Mouse (Mus musculus) cortical plate, adult 2 months (tissue): ENCODE results near the gene Nop10.
A peak's percentile ranks its signal among the peaks of the same experiment; 100 is the strongest.

Experiments
- CTCF ChIP-seq: fragments of 200-500 bp; IDR thresholded peaks from 2 replicates; pipeline ENCODE4 v1.5.1; 2011; ENCODE audit warnings: mild to moderate bottlenecking, control low read depth, low read length; ENCODE audit not compliant: insufficient read depth; ENCODE audit errors: extremely low read depth
- POLR2A ChIP-seq: fragments of 200-500 bp; IDR thresholded peaks from 2 replicates; pipeline ENCODE4 v1.6.1; 2011; ENCODE audit warnings: mild to moderate bottlenecking, low read length, control low read depth; ENCODE audit not compliant: insufficient read depth; ENCODE audit errors: extremely low read depth

DNA sequence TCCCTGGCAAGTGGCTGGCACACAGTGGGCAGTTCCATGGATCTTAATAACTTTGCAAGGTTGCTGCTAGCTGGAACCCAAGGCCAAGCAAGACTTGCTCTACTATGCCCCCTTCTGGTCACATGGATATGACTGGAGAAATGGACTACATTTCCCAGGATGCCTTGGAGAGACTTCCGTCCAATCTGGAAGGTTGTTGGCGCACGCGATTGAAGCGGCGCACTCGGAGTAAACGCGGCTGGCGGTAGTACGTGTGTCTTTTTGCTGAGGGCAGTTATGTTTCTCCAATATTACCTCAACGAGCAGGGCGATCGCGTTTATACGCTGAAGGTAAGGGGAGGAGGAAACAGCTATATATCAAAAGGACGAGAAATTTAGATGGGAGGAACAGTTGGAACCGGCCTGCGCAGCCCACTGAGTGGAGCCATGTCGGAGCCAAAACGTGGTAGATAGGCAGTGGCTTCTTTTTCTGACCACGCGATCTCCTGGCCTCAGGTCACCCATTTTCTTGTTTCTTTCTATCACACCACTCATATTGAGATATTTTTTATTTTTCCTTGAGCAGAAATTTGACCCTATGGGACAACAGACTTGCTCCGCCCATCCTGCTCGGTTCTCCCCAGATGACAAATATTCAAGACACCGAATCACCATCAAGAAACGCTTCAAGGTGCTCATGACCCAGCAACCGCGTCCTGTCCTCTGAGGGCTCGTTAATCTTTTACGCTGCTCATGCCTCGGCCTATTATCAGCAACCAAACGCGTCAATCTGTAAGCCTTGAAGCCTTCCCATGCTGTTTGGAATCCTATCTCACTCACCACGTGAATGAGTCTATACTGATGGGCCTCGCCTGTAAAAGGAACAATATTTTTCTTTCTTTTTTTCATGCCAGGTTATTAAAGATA, at the start of gene Nop10:
- peak; percentile 99 for TF ChIP-seq POLR2A
- TF ChIP-seq CTCF: peak; percentile 83
